In the genomic region with DNA sequence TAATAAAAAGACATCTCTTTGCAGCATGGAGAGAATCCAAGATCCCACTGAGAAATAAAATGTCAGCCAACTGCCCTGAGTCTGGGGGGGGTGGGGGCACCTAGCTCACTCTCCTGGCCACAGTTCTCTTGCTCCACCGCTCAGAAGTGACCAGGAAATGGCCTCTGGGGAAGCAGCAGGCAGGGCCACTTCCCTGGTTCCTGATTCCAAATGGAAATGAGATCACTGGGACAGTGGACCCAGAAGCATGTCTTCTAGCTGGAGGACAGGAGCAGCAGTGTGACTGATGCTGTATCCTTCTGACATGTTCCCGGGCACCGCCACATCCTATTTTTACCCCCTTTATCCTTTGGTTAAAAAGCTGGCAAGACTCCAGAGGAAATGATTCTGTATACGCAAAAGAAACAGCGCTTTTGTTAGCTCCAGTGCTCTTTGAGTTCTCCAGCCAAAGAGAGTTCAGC, we compare ENCODE assay signal across 18 mouse cellular contexts. TPM values are rescaled to one million over a fixed set of nuclear protein-coding genes. Genes with fewer than 3 reads are reported as not detected.
DNase-seq lines count a peak whose midpoint lies in the region; ATAC-seq and TF ChIP-seq lines count a peak whose summit lies in the region.
"Had no signal": no experiment of that assay in that cellular context is flagged by ENCODE, and none has a peak within 500 bp of the region (broad histone marks: within the 10 kb centered on the region; RNA-seq: fewer than 3 reads in every experiment).

No protein-coding gene starts in this region.

- H3K36me3 ChIP-seq in forebrain, embryonic 16.5 days (ENCODE audit: control insufficient read depth, insufficient read depth), result no peaks in the 10 kb centered on the region
- no peaks in the 10 kb centered on the region for H3K36me3 ChIP-seq in forebrain, embryonic 11.5 days (ENCODE audit: control insufficient read depth, insufficient read depth, low read length)
- H3K36me3 ChIP-seq in lung, embryonic 14.5 days (ENCODE audit: insufficient read depth), result no peaks in the 10 kb centered on the region
- H3K36me3 ChIP-seq in intestine, embryonic 16.5 days (ENCODE audit: control insufficient read depth, insufficient read depth, low read length), result no peaks in the 10 kb centered on the region
- H3K36me3 ChIP-seq: G1E had no signal

- peak; percentile 38; the same call in 1 of the 2 replicates for ATAC-seq in forebrain, embryonic 16.5 days
- no peak for ATAC-seq in forebrain, embryonic 11.5 days (replicated peaks; ENCODE audit: low FRiP score)
- peak; percentile 56; the same call in 1 of the 2 replicates for ATAC-seq in lung, embryonic 14.5 days (ENCODE audit: insufficient read depth)
- no peak for ATAC-seq in intestine, embryonic 16.5 days
- ATAC-seq: inflammation-experienced regulatory T-cells, adult 6 months had no signal

- H3K9ac ChIP-seq in forebrain, embryonic 16.5 days (replicated peaks; ENCODE audit: low read depth, low read length), result no peak overlapping the region
- no peak overlapping the region for H3K9ac ChIP-seq in forebrain, embryonic 11.5 days (ENCODE audit: low read length)
- no peak overlapping the region for H3K9ac ChIP-seq in lung, embryonic 14.5 days
- no peak overlapping the region for H3K9ac ChIP-seq in intestine, embryonic 16.5 days (ENCODE audit: low read depth, low read length)

- no peaks in the 10 kb centered on the region for H3K9me3 ChIP-seq in forebrain, embryonic 16.5 days (ENCODE audit: control insufficient read depth, low read length)
- H3K9me3 ChIP-seq in forebrain, embryonic 11.5 days (ENCODE audit: control insufficient read depth, low read length), result no peaks in the 10 kb centered on the region
- H3K9me3 ChIP-seq in lung, embryonic 14.5 days (ENCODE audit: low read depth, low read length), result no peaks in the 10 kb centered on the region
- no peaks in the 10 kb centered on the region for H3K9me3 ChIP-seq in intestine, embryonic 16.5 days (ENCODE audit: control insufficient read depth, low read length)
- H3K9me3 ChIP-seq: G1E had no signal

- H3K4me3 ChIP-seq in forebrain, embryonic 16.5 days (replicated peaks; ENCODE audit: low read length), result no peak overlapping the region
- no peak overlapping the region for H3K4me3 ChIP-seq in forebrain, embryonic 11.5 days (ENCODE audit: low read depth, low read length)
- no peak overlapping the region for H3K4me3 ChIP-seq in lung, embryonic 14.5 days (ENCODE audit: low read depth, low read length)
- H3K4me3 ChIP-seq in intestine, embryonic 16.5 days (ENCODE audit: low read length), result no peak overlapping the region
- H3K4me3 ChIP-seq: megakaryocyte, embryonic 14.5 days had no signal

- H3K27ac ChIP-seq in forebrain, embryonic 16.5 days (ENCODE audit: low read length), result no peak overlapping the region
- no peak overlapping the region for H3K27ac ChIP-seq in forebrain, embryonic 11.5 days (ENCODE audit: low read depth, low read length)
- no peak overlapping the region for H3K27ac ChIP-seq in lung, embryonic 14.5 days (ENCODE audit: low read depth)
- no peak overlapping the region for H3K27ac ChIP-seq in intestine, embryonic 16.5 days (ENCODE audit: low read length)

- no peak overlapping the region for H3K4me2 ChIP-seq in forebrain, embryonic 16.5 days (ENCODE audit: low read length)
- no peak overlapping the region for H3K4me2 ChIP-seq in forebrain, embryonic 11.5 days (ENCODE audit: low read depth, low read length, severe bottlenecking)
- H3K4me2 ChIP-seq in lung, embryonic 14.5 days, result no peak overlapping the region
- no peak overlapping the region for H3K4me2 ChIP-seq in intestine, embryonic 16.5 days (ENCODE audit: low read depth, low read length)
- H3K4me2 ChIP-seq: heart, embryonic 11.5 days had no signal

- H3K4me1 ChIP-seq in forebrain, embryonic 16.5 days (replicated peaks; ENCODE audit: control insufficient read depth, insufficient read depth, low read length), result peaks cover 11% of the 10 kb centered on the region
- H3K4me1 ChIP-seq in forebrain, embryonic 11.5 days (replicated peaks; ENCODE audit: control insufficient read depth, insufficient read depth, low read length), result no peaks in the 10 kb centered on the region
- peaks cover 3% of the 10 kb centered on the region for H3K4me1 ChIP-seq in lung, embryonic 14.5 days (ENCODE audit: insufficient read depth)
- H3K4me1 ChIP-seq in intestine, embryonic 16.5 days (ENCODE audit: control insufficient read depth, insufficient read depth, low read length), result no peaks in the 10 kb centered on the region

- WGBS in forebrain, embryonic 16.5 days, result 20% methylated on average over 5 of the region's 5 CpGs
- WGBS in forebrain, embryonic 11.5 days, result 74% methylated on average over 5 of the region's 5 CpGs
- WGBS in lung, embryonic 14.5 days, result 24% methylated on average over 5 of the region's 5 CpGs
- WGBS in intestine, embryonic 16.5 days, result 47% methylated on average over 5 of the region's 5 CpGs

- no peak for TF ChIP-seq CTCF in lung, embryonic 14.5 days (IDR thresholded peaks at IDR 0.05; ENCODE audit: low read depth)

- DNase-seq in forebrain, embryonic 11.5 days (ENCODE audit: low spot score), result no peak
- peak; percentile 83 for DNase-seq in lung, embryonic 14.5 days
- no peak for DNase-seq in lung, adult 18-20 months
- peak; percentile 68 for DNase-seq in cerebellum, adult 8-10 months
- peak; percentile 63 for DNase-seq in lung, postnatal 10 days
- DNase-seq in urinary bladder, postnatal 10 days (ENCODE audit: low spot score), result no peak
- DNase-seq: B cell, adult 2 months; kidney, postnatal 4 days; retina, postnatal 1 day; thymus, postnatal 36 days had no signal

- no peaks in the 10 kb centered on the region for H3K27me3 ChIP-seq in forebrain, embryonic 16.5 days (replicated peaks; ENCODE audit: control insufficient read depth, insufficient read depth, low read length)
- no peaks in the 10 kb centered on the region for H3K27me3 ChIP-seq in forebrain, embryonic 11.5 days (ENCODE audit: control insufficient read depth, insufficient read depth, low read length)
- no peaks in the 10 kb centered on the region for H3K27me3 ChIP-seq in lung, embryonic 14.5 days (ENCODE audit: insufficient read depth, low read length)
- H3K27me3 ChIP-seq in intestine, embryonic 16.5 days (replicated peaks; ENCODE audit: control insufficient read depth, insufficient read depth, low read length), result no peaks in the 10 kb centered on the region

RNA-seq across cellular contexts. Expression of a gene that starts 21.2 kb away (rescaled TPM):
- polyA plus RNA-seq in forebrain, embryonic 16.5 days (2015; fragmentation: Nextera tagmentation; extraction: Ambion mirVana), result 0.16 and 0.17 TPM in 2 replicates
- not detected in 2 replicates for polyA plus RNA-seq in forebrain, embryonic 11.5 days (2014; fragmentation: Nextera tagmentation; extraction: Ambion mirVana)
- polyA plus RNA-seq in lung, embryonic 14.5 days (2014; fragmentation: Nextera tagmentation; extraction: Ambion mirVana), result 0.20 and 0.32 TPM in 2 replicates
- 0.11 and 0.22 TPM in 2 replicates for polyA plus RNA-seq in intestine, embryonic 16.5 days (2015; fragmentation: Nextera tagmentation; extraction: Ambion mirVana)
- polyA plus RNA-seq: G1E; liver, adult 2 months; stomach, embryonic 14.5 days had no signal

RNA-seq across cellular contexts. Expression of a gene that starts 49.6 kb away (rescaled TPM):
- polyA plus RNA-seq in forebrain, embryonic 16.5 days (2015; fragmentation: Nextera tagmentation; extraction: Ambion mirVana), result 23.5 and 25.4 TPM in 2 replicates
- polyA plus RNA-seq in forebrain, embryonic 11.5 days (2014; fragmentation: Nextera tagmentation; extraction: Ambion mirVana), result 1.5 and 1.7 TPM in 2 replicates
- polyA plus RNA-seq in lung, embryonic 14.5 days (2014; fragmentation: Nextera tagmentation; extraction: Ambion mirVana), result 0.47 and 0.73 TPM in 2 replicates
- 0.62 and 0.72 TPM in 2 replicates for polyA plus RNA-seq in intestine, embryonic 16.5 days (2015; fragmentation: Nextera tagmentation; extraction: Ambion mirVana)
- polyA plus RNA-seq: G1E; inflammation-experienced regulatory T-cells, adult 6 months; liver, adult 2 months had no signal

Comparison
In these comparisons a context has a peak if more than half of its experiments do, and no peak if none do; other contexts are left out.
1. ATAC-seq: peak in forebrain, embryonic 16.5 days (single experiment) and lung, embryonic 14.5 days (single experiment); none in forebrain, embryonic 11.5 days (single experiment) and intestine, embryonic 16.5 days (single experiment).
2. DNase-seq: peak in lung, embryonic 14.5 days (single experiment), cerebellum, adult 8-10 months (single experiment) and lung, postnatal 10 days (single experiment); none in forebrain, embryonic 11.5 days (single experiment), lung, adult 18-20 months (0 of 2) and urinary bladder, postnatal 10 days (single experiment).